Mouse (Mus musculus) mammary gland, adult 2 months (tissue): ENCODE measurements around the gene Gm21970. TPM values are rescaled to one million over a fixed set of nuclear protein-coding genes. Genes with fewer than 3 reads are reported as not detected.

ENCODE experiments used
- polyA plus RNA-seq: library from polyadenylated mRNA; depleted of rRNA; stranded (reverse); fragments of >200 nt; gene quantifications from 2 replicates; pipeline ENCODE4 v1.2.3, GENCODE M21; 2012; ENCODE audit warnings: low replicate concordance; rRNA removed

Gene Gm21970
- not detected in 2 replicates for polyA plus RNA-seq

DNA sequence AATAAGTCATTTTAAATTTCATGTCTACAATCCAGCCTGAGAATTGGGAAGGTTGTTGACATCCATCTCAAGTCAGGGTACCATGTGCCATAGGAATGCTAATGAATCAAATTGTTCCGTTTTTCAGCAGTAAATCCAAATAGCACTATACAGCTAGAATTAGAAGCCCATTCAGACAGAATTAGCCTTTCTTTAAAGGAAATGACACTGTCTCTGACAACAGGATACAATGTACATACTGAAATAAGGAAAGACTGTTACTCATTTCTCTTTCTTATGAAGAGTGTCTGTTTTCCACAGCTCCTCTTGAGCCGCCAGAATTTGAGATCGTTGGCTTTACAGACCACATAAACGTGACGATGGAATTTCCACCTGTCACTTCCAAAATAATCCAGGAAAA, at the start of gene Gm21970:
TSS of gene Gm21970 (plus strand) at position 301 of the 400 bp plus-strand sequence.

DNA sequence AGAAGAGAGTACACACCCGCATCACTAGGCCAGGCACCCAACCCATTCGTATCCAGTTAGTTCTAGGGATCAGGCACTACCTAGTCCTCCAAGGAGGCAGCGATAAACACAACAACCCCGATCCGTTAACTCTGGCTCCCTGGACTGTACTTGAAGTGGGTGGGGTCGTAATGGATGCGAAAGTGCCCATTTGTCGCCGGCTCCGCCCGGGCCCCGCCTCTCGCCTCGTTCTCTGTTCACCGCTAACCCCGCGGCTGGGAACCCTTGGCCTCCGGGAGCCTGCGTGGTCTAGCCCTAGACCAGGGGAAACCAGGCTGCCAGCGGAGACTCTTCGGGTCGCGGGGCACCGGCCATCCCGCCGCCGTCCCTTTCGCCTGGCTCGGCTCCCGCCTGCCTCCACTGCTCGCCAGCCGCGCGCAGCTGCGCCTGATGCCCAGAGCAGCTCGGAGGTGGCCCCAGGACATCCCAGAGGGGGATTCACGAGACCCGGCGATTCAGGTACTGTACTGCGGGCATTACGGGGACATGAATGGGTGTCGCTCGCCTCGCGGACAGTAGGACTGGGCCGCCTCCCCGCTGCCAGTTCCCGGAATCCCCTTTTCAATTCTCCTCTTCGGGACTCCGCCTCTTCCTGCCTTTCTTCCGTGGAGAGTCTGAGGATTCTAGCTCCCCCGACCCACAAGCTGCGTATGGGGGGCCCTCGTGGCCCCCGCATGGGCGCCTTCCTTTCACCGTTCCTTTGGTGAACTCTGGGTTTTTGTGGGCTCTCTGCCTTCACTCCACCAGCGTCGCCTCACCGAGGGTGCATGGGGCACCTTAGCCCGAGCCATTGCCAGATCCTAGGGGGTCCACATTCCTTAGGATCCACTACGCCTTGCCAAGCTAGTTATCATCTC, 18.7 kb upstream of the Gm21970 start, which contains the start of gene Ifnar2:
TSS of gene Ifnar2 (plus strand) at position 207 of the 896 bp plus-strand sequence.

DNA sequence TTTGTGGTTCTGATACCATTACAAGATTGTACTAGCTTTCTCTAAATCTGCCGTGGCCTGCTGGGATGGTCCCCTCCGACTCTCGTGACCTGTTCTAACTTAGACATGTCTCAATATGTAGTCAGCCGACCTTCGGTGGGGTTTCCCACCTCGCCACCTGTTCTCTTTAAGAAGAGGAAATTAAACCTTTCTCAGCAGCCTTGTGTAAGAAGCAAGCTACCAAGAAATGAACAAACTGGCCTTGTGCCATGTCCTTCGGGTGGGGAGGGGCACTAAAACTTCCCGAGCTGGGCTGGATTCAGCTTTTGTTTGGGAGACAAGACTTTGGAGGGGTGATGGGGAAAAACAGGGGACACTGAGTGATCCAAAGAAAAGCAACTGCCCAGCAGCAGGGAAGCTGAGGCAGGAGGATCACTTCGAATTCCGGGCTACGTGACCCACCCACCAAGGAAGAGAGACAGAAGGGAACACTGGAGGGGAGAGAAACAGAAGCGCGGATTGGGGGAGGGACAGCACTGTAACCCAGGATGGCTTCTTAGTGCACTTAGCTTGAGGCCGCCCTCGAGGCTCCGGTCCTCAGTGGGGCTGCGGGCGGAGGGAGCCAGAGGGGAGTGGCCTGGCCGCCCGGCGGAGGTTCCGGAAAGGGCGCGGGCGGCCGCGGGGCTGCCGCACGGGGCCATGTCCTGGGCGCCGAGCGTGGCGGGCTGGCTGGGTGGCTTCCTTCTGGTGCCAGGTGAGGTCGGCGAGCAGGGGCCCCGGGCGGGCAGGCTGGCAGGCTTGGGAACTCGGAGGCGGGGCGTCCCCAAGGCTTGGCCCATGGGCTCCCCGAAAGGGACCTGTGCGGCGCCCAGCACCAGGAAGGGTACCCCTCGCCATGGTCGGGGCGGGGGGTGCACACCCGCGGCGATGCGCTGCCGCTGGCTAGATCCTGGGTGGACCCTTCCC, 14.4 kb downstream of the Gm21970 start, which contains the start of gene Il10rb:
TSS of gene Il10rb (plus strand) at position 525 of the 945 bp plus-strand sequence.

Other genes starting within 250 kb of the Gm21970 start
- 0.13 and 0.22 TPM in 2 replicates for gene Olig2, start 166.3 kb upstream of the Gm21970 start, polyA plus RNA-seq
- gene Olig1, start 121.9 kb upstream of the Gm21970 start, polyA plus RNA-seq: 0.29 and 1.1 TPM in 2 replicates
- gene Ifnar2, start 18.9 kb upstream of the Gm21970 start, polyA plus RNA-seq: 87.5 and 107 TPM in 2 replicates
- 39.7 and 55.6 TPM in 2 replicates for gene Il10rb, start 14.4 kb downstream of the Gm21970 start, polyA plus RNA-seq
- gene Ifnar1, start 93.5 kb downstream of the Gm21970 start, polyA plus RNA-seq: 24.6 and 30.2 TPM in 2 replicates
- 27.9 and 47.6 TPM in 2 replicates for gene Ifngr2, start 155.4 kb downstream of the Gm21970 start, polyA plus RNA-seq
- gene Tmem50b, start 206.1 kb downstream of the Gm21970 start, polyA plus RNA-seq: 32.6 and 49.5 TPM in 2 replicates
- 1.7 and 4.3 TPM in 2 replicates for gene Dnajc28, start 227.3 kb downstream of the Gm21970 start, polyA plus RNA-seq